Mouse (Mus musculus) CD4-positive, CD25-positive, alpha-beta regulatory T cell, adult 2 months (primary cell): Measurements from ENCODE around the gene Krtap9-5.

Experiments used
- DNase-seq: peaks from one replicate; pipeline ENCODE4 v3.0.0-alpha.2; 2012; ENCODE audit warnings: low read depth, low spot score

The Krtap9-5 gene

GRCm38 (mm10) chr11:99948175-99948574 lies at the start of gene Krtap9-5:
TSS of gene Krtap9-5 (plus strand) at chr11:99948475.
- no peak for DNase-seq

- no peak for DNase-seq
These were observed 40.7 kb upstream of the Krtap9-5 start, which contains the start of gene Krtap31-1 for GRCm38 (mm10) chr11:99907620-99908019. TSS of gene Krtap31-1 (plus strand) at chr11:99907920.

DNA sequence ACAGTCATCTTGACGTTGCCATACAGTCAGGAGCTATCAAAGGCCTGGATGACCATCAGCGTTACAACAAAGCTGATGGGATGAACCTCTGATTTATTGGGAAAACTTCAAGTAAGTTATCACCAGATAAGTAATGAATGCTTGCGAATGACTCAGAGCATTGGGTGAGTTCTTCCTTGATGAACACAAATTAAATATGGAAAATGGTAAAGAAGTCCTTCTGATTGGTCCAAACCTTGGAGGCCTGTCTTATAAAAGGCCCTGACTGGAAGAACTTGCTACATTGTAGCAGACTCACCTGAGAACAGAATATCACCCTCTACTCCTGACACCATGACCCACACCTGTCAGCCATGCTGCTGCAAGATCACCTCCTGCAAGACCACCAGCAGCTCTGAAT lies 33.8 kb upstream of the Krtap9-5 start, which contains the start of gene Gm11565:
Gene Gm11565 (plus strand): TSS at position 301 of the 400 bp plus-strand sequence.
- no peak for DNase-seq

- DNase-seq, result no peak
These were observed 12.3 kb upstream of the Krtap9-5 start, which contains the start of gene Krtap31-2 for GRCm38 (mm10) chr11:99935991-99936390. TSS of gene Krtap31-2 (plus strand) at chr11:99936291.

DNA sequence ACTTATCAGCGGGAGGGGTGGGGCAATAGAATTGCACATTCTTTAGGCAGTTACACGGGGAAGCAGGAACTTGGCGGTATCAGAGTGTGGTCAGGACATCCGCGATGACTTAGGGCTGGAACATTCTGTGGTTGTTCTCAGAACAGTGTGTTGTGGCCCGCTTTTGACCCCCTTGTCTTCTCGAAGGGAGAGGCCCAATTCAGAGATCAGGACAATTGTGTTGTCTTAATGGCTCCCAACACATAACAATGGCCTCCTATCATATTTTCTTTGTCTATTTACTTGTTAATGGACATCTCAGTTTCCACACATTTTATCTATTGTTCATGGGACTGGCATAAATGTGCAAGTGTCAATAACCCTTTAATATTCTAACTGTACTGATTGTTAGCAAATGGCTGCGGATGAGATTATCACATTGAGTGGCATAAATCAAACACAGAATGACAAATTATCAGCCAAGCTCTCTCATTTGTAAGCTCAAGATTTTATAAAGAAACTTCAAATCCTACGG lies 10.5 kb upstream of the Krtap9-5 start:
- no peak for DNase-seq

- no peak for DNase-seq
These were observed 15.9 kb downstream of the Krtap9-5 start for GRCm38 (mm10) chr11:99964213-99964612.

DNA sequence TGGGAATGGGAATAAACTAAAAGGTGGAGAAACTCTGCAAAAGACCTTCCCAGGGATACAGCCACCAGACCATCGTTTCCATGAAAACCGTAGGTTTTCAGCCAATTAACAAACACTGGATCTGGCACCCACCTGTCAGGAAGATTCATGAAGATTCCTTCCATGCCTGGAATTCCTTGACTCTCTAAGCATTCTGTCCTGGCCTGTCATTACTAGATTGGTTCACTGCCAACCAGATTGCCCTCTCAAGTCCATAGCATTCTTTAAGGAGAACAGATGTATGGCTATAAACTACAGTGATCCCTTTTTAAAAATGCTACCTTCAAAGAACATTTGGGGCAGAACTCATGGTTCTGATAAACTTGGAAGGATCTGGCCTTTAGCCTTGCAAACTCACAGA lies 17.7 kb downstream of the Krtap9-5 start:
- DNase-seq, result no peak

DNA sequence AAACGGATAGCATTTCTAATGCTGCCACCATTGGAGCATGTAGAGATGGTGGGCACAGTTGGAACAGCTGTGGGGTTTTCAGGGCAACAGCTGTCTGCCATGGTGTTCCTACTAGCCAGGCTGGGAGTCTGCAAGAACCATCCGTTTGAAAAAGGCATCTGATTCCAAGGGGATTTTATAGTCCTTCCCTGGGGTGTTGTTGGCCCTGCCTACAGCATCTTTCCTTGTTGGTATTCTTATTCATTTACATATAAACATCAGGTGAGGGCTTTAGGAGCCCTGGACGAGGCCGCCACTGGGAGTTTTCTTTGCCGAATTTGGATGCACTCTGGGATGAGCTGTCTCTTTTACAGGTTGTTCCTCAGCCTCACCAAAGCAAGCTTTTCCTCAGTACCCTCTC lies 30.7 kb downstream of the Krtap9-5 start, which contains the start of gene Krtap29-1:
Gene Krtap29-1 (minus strand): TSS at position 101 of the 400 bp plus-strand sequence.
- DNase-seq, result no peak

DNA sequence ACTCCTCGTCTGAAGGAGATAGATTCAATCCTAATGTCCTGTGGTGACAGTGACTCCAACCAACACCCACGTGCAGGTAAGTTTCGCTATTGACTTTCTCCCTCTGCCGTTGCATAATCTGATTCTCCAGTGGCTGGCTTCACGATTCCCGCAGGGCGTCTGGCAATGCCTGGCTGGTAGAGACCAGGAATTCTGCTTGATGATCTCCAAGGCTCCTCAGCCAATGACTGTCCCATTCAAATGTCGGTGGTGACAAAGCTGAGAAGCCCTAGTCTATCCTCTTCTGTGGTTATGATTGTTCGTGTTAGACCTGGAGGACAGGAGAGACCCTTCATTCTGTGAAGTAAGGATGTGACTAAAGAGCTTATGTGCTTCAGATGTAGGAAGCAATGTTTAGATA lies 34.5 kb downstream of the Krtap9-5 start:
- no peak for DNase-seq

DNA sequence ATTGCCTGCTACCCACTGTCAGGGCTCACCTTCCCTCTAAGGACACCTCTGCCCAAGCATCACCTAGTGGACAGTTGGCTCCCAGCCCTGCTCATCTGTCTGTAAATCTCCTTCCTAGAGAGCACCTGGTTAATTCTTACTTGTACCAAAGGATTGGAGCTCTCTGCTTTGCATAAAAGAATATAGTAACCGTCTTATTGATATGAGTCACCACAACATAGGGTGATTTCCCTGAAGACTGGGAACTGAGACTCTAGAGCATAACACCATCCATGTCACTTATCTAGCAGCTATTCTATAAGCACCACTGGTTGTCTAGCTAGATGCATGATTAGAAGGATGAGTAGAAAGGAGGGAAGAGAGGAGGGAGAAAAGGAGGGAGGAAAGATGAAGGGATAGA lies 35.2 kb downstream of the Krtap9-5 start:
- no peak for DNase-seq

- no peak for DNase-seq
These were observed 37.2 kb downstream of the Krtap9-5 start for GRCm38 (mm10) chr11:99985291-99986092.

- no peak for DNase-seq
These were observed 37.9 kb downstream of the Krtap9-5 start, which contains the start of gene Krtap16-1 for GRCm38 (mm10) chr11:99986180-99986647. TSS of gene Krtap16-1 (minus strand) at chr11:99986597.

- no peak for DNase-seq
These were observed 40.3 kb downstream of the Krtap9-5 start for GRCm38 (mm10) chr11:99988530-99988929.

DNA sequence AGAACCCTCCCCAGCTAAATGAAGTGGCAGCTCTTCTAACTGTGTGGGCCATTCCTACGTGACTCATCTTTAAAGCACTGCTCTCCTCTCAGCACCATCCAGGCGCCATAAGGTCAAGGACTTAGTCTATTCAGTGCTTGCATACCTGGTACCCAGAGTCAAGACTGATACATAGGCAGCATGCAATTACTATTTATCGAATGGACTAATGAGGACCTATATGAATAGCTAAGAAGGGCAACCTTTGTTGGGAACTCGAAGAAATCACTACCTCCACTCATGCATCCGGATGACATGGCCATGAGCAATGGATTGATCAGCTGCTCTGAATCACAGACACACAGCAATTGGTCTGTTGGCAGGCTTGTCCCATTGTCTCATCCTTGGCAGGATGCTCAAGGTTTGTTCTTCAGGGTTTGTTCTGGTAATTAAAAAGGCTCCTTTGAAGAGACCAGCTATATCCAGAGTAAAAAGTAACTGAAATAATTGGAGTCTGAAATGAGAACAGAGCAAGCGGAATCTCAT lies 41.7 kb downstream of the Krtap9-5 start:
- no peak for DNase-seq

DNA sequence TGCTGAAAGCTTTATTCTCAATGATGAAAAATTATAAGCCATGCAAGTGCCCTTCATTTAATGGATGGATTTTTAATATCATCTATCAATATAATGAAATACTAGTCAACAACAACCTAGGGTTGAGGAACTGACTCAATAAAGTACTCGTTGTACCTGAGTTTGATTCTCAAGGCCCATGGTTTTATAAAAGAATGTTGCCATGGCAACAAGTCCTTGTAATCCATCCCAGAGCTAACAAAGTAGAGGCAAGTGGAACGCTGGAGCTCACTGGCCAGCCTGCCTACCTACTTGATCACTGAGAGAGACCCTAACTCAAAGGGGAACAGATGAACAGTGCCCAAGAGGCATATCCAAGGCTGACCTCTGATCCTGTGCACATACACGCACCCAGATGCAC lies 42.3 kb downstream of the Krtap9-5 start:
- no peak for DNase-seq

DNA sequence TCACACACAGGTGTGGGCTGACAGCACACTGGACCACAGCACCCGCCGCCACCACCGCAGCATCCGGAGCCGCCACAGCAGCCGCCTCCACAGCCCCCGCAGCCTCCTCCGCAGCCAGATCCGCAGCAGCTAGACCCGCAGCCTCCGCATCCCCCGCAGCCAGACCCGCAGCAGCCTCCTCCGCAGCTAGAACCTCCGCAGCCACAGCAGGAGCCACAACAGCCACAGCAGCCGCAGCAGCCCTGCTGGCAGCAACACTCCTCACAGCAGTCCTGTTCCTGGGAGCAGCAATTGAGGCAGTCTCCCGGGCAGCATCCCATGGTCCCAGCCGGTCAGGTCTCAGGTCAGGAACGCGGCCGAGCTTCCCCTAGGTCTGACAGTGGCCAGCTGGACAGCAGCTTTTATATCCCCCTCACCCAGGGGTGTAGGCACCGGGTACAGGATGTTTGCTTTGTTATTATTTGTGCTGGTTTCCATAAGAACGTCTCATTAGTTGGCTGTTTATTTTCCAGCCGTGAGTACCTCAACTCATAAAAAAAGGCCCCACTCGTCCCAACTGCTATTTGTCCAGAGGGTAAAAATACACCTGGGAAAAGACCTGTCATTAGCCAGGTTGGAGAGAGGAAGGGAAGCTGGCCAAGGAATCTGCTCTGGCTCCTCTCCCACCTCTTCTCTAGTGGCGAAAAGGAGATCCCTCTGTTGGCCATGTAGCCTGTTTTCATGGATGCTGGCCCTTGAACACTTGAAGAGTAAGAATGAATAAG lies 45.5 kb downstream of the Krtap9-5 start, which contains the start of gene Krtap17-1:
Gene Krtap17-1 (minus strand): TSS at position 375 of the 764 bp plus-strand sequence.
- DNase-seq, result no peak

GRCm38 (mm10) chr11:99994384-99994661 lies 46.0 kb downstream of the Krtap9-5 start:
- no peak for DNase-seq

GRCm38 (mm10) chr11:99999091-99999490 lies 50.8 kb downstream of the Krtap9-5 start:
- DNase-seq, result no peak
